Mouse (Mus musculus): ENCODE results near the gene Galns.

DNA sequence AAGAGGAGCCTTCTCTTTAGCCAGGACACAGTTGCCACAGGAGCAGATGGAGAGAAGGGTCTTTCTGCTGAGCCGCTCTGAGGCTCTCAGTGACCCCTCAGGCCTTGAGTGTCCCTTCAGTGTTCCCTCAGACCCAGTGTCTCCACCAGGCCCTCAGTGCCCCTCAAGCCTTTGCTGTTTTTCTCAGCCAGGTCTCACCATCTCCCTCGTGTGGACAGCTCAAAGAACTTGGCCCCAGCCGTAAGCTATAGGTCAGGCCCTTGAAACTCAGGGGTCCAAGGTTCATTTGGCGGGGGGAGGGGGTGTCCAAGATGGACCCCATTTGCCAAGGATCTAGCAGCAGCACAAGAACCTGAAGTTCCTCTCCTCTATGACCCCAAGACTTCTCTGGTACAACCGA lies 13.4 kb upstream of the Galns start:
- TF ChIP-seq CTCF (IDR thresholded peaks at IDR 0.05; ENCODE audit: insufficient read depth, low read depth, low read length) (no peak), POLR2A (IDR thresholded peaks at IDR 0.05; ENCODE audit: insufficient read depth, low read depth, low read length) (no peak)

All from olfactory bulb, adult 2 months (tissue).